Mouse (Mus musculus) stomach, embryonic 15.5 days (tissue): ENCODE measurements around the gene Chd2. TPM values are rescaled to one million over a fixed set of nuclear protein-coding genes. Genes with fewer than 3 reads are reported as not detected.

Source experiments
- ATAC-seq: fragments of 200-750 bp; cut with Nextera tagmentation; 2 replicates; pipeline ENCODE4 v1.8.0; 2017; ENCODE audit warnings: low read depth, moderate number of reproducible peaks, moderate TSS enrichment; ENCODE audit not compliant: insufficient read depth, low FRiP score
- H3K27ac ChIP-seq: fragments of 300-500 bp; sonication (generic); 2 replicates; pipeline ENCODE4 v1.5.1; 2015; ENCODE audit warnings: mild to moderate bottlenecking, inconsistent platforms
- H3K27me3 ChIP-seq: fragments of 300-500 bp; sonication (generic); replicated peaks from 2 replicates; pipeline ENCODE4 v1.6.1; 2015; ENCODE audit warnings: inconsistent platforms
- H3K36me3 ChIP-seq: fragments of 300-500 bp; sonication (generic); 2 replicates; pipeline ENCODE4 v1.6.1; 2015; ENCODE audit warnings: inconsistent platforms
- H3K4me1 ChIP-seq: fragments of 300-500 bp; sonication (generic); 2 replicates; pipeline ENCODE4 v1.6.1; 2015; ENCODE audit warnings: inconsistent platforms
- H3K4me2 ChIP-seq: fragments of 300-500 bp; sonication (generic); 2 replicates; pipeline ENCODE4 v1.6.1; 2015; ENCODE audit warnings: mild to moderate bottlenecking, inconsistent platforms
- H3K4me3 ChIP-seq: fragments of 300-500 bp; sonication (generic); replicated peaks from 2 replicates; pipeline ENCODE4 v1.5.1; 2015; ENCODE audit warnings: inconsistent platforms
- H3K9ac ChIP-seq: fragments of 300-500 bp; sonication (generic); 2 replicates; pipeline ENCODE4 v1.6.1; 2015; ENCODE audit warnings: inconsistent platforms
- H3K9me3 ChIP-seq: fragments of 300-500 bp; sonication (generic); 2 replicates; pipeline ENCODE4 v1.6.1; 2016; ENCODE audit warnings: inconsistent platforms
- WGBS: fragments of 180-500 bp; shearing (Covaris S2); methylation state at CpG from one replicate; pipeline ENCODE4 v1.1.7; 2015; 5-methylcytosine and 5-hydroxymethylcytosine counted together
- polyA plus RNA-seq: library from polyadenylated mRNA; unstranded; fragments of >200 nt; fragmentation: Nextera tagmentation; extraction: Ambion mirVana; gene quantifications from 2 replicates; pipeline ENCODE4 v1.2.1, GENCODE M21; 2015

Gene Chd2
- polyA plus RNA-seq, 1 experiment from 2014 or later, result 43.3 TPM

- no peaks in the 10 kb centered on the region for H3K27me3 ChIP-seq
- peak overlapping the region; percentile 89 for H3K27ac ChIP-seq
- WGBS, result 3% methylated on average over 9 of the region's 9 CpGs
- no peak for ATAC-seq
- H3K9me3 ChIP-seq, result no peaks in the 10 kb centered on the region
- peaks cover 23% of the 10 kb centered on the region for H3K4me1 ChIP-seq
- peak overlapping the region; percentile 66; the same call in 1 of the 2 replicates for H3K9ac ChIP-seq
- H3K36me3 ChIP-seq, result no peaks in the 10 kb centered on the region
- peak overlapping the region; percentile 73 for H3K4me2 ChIP-seq
- H3K4me3 ChIP-seq, result peak overlapping the region; percentile 66
These were observed 149.3 kb downstream of the Chd2 start for GRCm38 (mm10) chr7:73392359-73392758.

- no peaks in the 10 kb centered on the region for H3K9me3 ChIP-seq
- H3K9ac ChIP-seq, result peak overlapping the region; percentile 66
- ATAC-seq, result no peak
- peak overlapping the region; percentile 89 for H3K27ac ChIP-seq
- peak overlapping the region; percentile 66 for H3K4me3 ChIP-seq
- peak overlapping the region; percentile 73 for H3K4me2 ChIP-seq
- WGBS, result under 1% methylated on average over 39 of the region's 39 CpGs
- no peaks in the 10 kb centered on the region for H3K27me3 ChIP-seq
- no peaks in the 10 kb centered on the region for H3K36me3 ChIP-seq
- H3K4me1 ChIP-seq, result peaks cover 21% of the 10 kb centered on the region
These were observed 149.9 kb downstream of the Chd2 start for GRCm38 (mm10) chr7:73391518-73392321.

- peaks cover 21% of the 10 kb centered on the region for H3K4me1 ChIP-seq
These were observed 150.6 kb downstream of the Chd2 start for GRCm38 (mm10) chr7:73391002-73391517.

DNA sequence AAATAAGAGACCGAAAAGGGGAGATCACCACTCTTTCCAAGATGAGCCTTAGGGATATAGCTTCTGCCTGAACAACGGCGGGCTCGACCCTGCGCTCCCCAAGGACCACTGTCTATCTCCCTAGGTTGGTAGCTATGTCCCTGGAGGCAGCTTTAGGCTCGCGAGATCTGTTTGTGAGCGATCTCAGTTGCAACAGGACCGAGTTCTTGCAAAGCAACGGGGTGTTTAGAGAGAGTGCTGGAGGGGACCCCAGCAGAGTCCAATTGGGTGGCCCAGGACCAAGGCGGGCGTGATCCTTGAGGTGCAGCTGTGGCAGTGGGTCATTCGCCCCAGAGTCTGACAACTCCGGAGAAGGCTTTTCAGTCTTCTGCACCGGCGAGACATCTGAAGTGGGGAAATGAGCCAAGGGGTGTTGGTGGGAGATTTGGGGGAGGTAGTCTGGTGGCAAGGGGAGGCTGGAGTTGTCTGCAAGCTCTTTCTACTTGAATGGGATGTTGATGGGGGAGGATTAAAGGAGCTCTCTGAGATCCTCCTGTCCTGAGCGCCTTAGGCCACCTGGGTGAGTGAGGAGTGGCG lies 151.1 kb downstream of the Chd2 start:
- no peaks in the 10 kb centered on the region for H3K36me3 ChIP-seq
- H3K4me1 ChIP-seq, result peaks cover 21% of the 10 kb centered on the region
- peak overlapping the region; percentile 73 for H3K4me2 ChIP-seq
- H3K9me3 ChIP-seq, result no peaks in the 10 kb centered on the region
- 0 out of 2 replicates have a peak overlapping the region, but pooled peaks have one; percentile 2 for H3K9ac ChIP-seq
- peak overlapping the region; percentile 66 for H3K4me3 ChIP-seq
- peak; percentile 12; the same call in 1 of the 2 replicates for ATAC-seq
- WGBS, result 7% methylated on average over 18 of the region's 18 CpGs
- peak overlapping the region; percentile 79 for H3K27ac ChIP-seq
- H3K27me3 ChIP-seq, result no peaks in the 10 kb centered on the region

More at GRCm38 (mm10) chr7:73391002-73391517, 150.6 kb downstream of the Chd2 start:
- Histone ChIP-seq H3K9me3 (no peaks in the 10 kb centered on the region), H3K27ac (peak overlapping the region; percentile 89), H3K9ac (peak overlapping the region; percentile 66), H3K4me2 (peak overlapping the region; percentile 73), H3K4me3 (peak overlapping the region; percentile 66), H3K27me3 (no peaks in the 10 kb centered on the region), H3K36me3 (no peaks in the 10 kb centered on the region)
- ATAC-seq, result peak; percentile 87
- WGBS, result under 1% methylated on average over 37 of the region's 42 CpGs

DNA sequence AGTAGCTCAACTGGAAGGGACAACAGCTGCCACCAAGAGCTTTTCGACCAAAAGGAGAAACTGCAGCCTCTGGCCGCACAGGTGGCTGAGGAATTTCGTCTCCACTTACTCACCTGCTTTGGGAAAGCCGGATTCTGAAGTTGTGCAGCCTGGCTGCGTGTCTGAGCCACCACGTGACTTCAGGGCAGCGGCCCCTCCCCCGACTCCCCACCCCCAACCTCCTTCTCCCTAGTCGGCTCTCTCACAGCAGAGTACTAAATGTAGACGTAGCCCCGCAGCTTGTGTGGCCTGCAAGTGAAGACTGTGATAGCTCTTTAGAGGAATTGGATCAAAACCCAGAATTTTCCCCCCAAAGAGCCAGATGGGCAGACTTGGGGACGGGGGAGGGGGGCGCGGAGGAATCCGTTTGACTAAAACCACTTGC lies 151.7 kb downstream of the Chd2 start:
- Histone ChIP-seq H3K9me3 (no peaks in the 10 kb centered on the region), H3K36me3 (no peaks in the 10 kb centered on the region), H3K4me3 (peak overlapping the region; percentile 66; the same call in 1 of the 2 replicates), H3K27me3 (no peaks in the 10 kb centered on the region), H3K27ac (peak overlapping the region; percentile 79), H3K4me1 (peaks cover 21% of the 10 kb centered on the region), H3K4me2 (peak overlapping the region; percentile 73), H3K9ac (no peak overlapping the region)
- ATAC-seq, result no peak
- 4% methylated on average over 15 of the region's 15 CpGs for WGBS

DNA sequence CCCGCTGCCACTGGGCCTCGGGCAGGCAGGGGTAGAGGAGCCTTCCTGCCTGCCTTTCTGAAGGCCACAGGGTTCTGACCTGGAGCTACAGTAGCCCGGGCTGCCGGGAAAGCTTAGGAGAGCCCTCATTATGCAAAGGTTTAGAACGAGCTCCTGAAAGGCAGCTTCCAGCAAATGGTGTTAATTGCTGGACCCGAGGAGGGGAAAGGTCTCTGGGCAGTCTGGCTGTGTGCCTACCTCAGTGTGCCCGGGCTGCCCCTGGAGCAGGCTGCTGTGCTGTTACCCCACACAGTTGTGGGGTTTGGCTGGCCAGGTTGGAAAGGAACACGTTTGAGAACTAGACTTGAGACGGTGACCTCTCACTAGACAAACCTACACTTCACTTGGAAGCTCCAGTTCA lies 152.2 kb downstream of the Chd2 start:
- WGBS, result 18% methylated on average over 9 of the region's 9 CpGs
- Histone ChIP-seq H3K27me3 (no peaks in the 10 kb centered on the region), H3K4me2 (peak overlapping the region; percentile 73), H3K9me3 (no peaks in the 10 kb centered on the region), H3K9ac (no peak overlapping the region), H3K36me3 (no peaks in the 10 kb centered on the region), H3K27ac (peak overlapping the region; percentile 79), H3K4me1 (peaks cover 21% of the 10 kb centered on the region), H3K4me3 (0 out of 2 replicates have a peak overlapping the region, but pooled peaks have one; percentile 66)
- ATAC-seq, result no peak

DNA sequence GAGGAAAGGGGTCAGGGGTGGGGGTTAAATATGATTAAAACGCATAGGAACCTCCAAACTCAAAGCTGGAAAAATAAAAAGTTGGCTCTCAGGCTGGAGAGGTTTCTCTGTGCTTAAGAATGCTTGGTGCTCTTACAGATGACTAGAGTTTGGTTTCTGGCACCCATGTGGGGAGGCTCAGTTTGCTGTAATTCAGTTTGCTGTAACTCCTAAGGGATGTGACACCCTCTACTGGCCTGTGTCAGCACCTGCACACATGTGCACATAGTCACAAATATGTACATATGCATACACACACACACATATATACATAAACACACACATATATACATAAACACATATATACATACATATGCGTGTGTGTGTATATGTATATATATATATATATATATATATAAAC lies 152.8 kb downstream of the Chd2 start:
- Histone ChIP-seq H3K4me2 (no peak overlapping the region), H3K36me3 (no peaks in the 10 kb centered on the region), H3K9ac (no peak overlapping the region), H3K4me3 (no peak overlapping the region), H3K27me3 (no peaks in the 10 kb centered on the region), H3K27ac (no peak overlapping the region), H3K4me1 (peaks cover 19% of the 10 kb centered on the region), H3K9me3 (no peaks in the 10 kb centered on the region)
- WGBS, result 60% methylated on average over 2 of the region's 2 CpGs
- no peak for ATAC-seq

DNA sequence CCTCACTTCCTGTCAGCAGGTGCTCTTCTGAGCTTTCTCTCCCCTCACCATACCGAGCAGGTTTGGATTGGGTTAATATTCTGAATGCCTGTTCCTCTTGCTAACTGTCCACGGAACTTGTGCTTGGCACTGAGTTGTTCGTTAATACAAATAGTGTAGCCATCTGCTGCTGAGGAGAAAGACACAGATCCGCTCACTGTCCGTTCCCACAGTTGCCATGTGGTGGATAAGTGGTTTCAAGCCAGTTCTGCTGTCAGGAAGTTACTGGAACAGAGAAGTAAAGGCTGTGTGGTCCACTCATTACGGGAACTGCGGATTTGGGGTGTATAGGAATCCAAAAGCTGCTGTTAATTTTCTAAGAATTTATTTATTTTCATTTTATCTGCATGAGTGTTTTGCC lies 158.8 kb downstream of the Chd2 start:
- Histone ChIP-seq H3K27ac (no peak overlapping the region), H3K4me1 (peaks cover 7% of the 10 kb centered on the region; the same call in 1 of the 2 replicates), H3K4me3 (no peak overlapping the region), H3K36me3 (no peaks in the 10 kb centered on the region), H3K27me3 (no peaks in the 10 kb centered on the region), H3K4me2 (no peak overlapping the region), H3K9ac (no peak overlapping the region), H3K9me3 (no peaks in the 10 kb centered on the region)
- ATAC-seq, result no peak
- WGBS, result 61% methylated on average over 7 of the region's 7 CpGs

DNA sequence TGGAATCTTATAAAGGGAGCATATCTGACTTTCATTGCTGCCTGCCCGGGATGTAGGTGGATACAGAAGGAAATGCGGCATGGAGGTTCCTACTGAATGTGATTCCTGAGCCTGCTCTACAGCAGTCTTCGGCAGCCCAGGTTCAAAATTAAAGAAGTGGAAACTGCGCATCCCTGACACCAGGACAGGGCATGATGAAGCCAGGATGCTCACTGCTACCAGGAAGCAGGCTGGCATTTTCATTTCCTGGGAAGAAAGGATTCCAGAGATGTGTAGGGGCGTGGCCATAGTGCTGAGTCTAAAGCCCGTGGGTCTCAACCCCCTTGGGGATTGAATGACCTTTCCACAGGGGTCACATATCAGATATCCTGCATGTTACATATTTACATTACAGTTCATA lies 163.6 kb downstream of the Chd2 start:
- WGBS, result 70% methylated on average over 6 of the region's 6 CpGs
- no peak overlapping the region for H3K27ac ChIP-seq
- H3K4me3 ChIP-seq, result peak overlapping the region; percentile 71; the same call in 1 of the 2 replicates
- H3K9me3 ChIP-seq, result no peaks in the 10 kb centered on the region
- peaks cover 30% of the 10 kb centered on the region; the same call in 1 of the 2 replicates for H3K4me1 ChIP-seq
- ATAC-seq, result no peak
- H3K4me2 ChIP-seq, result peak overlapping the region; percentile 96
- H3K27me3 ChIP-seq, result 0 out of 2 replicates have a peak, but pooled peaks cover 7% of the 10 kb centered on the region
- H3K9ac ChIP-seq, result no peak overlapping the region
- no peaks in the 10 kb centered on the region for H3K36me3 ChIP-seq

GRCm38 (mm10) chr7:73377307-73377706 lies 164.3 kb downstream of the Chd2 start:
- Histone ChIP-seq H3K4me1 (peaks cover 25% of the 10 kb centered on the region; the same call in 1 of the 2 replicates), H3K27me3 (0 out of 2 replicates have a peak, but pooled peaks cover 8% of the 10 kb centered on the region), H3K27ac (no peak overlapping the region), H3K9ac (no peak overlapping the region), H3K4me2 (peak overlapping the region; percentile 96), H3K9me3 (no peaks in the 10 kb centered on the region), H3K4me3 (peak overlapping the region; percentile 71), H3K36me3 (no peaks in the 10 kb centered on the region)
- 48% methylated on average over 12 of the region's 12 CpGs for WGBS
- no peak for ATAC-seq
